Mouse (Mus musculus): Measurements from ENCODE around the gene Cobll1. TPM values are rescaled to one million over a fixed set of nuclear protein-coding genes. Genes with fewer than 3 reads are reported as not detected.
A peak's percentile ranks its signal among the peaks of the same experiment; 100 is the strongest.
"Not testable (repeated sequence)": the region's sequence is repeated elsewhere in the genome, so short reads cannot be mapped to it uniquely, and the experiment has no call there.

The Cobll1 gene
- polyA plus RNA-seq (2012; rRNA removed) = 8.3 and 10.1 TPM in 2 replicates

DNA sequence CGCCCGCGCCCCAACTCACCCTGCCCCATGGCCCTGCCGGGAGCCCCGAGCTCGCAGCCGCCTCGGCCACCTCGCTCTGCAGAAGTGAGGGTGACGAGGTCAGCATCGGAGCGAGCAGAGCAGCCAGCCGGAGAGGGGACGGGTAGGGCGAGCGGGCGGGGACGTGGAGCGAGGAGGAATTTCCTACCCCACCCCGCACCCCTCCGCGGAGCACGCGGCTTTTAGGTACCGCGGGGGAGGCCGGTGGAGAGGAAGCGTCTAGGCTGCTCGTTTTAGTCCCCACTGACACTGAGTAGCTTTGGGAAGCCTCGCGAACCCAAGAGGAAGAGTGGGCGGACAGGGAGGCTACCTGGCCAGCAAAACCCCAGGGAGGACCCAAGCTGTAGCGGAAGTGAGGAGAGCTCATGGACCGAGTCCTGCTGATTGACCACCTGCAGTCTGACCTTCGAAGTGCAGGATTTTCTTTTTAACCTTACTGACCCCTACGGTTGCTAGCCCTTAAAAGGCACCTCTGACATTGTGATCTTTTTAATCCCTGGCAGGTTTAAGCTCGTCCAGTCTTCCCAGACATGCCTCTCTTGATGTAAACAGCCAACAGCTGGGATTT is at the start of gene Cobll1:
TSS of gene Cobll1 (minus strand) at position 440 of the 607 bp plus-strand sequence.
- DNase-seq (ENCODE audit: extremely low spot score in 1 of 2, low spot score in 1 of 2) = no peak

DNA sequence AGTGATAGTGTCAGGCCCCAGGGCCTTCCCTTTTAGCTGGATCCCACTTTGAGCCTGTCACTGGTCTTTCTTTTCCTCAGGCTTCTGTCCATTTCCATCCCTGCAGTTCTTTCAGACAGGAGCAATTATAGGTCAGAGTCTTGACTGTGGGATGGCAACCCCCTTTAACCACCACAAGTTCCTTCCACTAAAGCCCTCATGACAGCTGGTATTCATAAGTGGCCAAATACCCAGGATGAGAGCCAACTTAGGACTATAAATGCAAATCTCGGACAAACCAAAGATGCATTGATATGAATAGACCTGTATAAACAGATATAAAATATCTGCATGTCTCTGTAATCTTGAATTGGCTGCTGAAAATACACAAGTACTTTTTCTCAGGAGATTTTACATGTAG is 49.5 kb upstream of the Cobll1 start:
- DNase-seq (ENCODE audit: extremely low spot score in 1 of 2, low spot score in 1 of 2) = no peak

DNA sequence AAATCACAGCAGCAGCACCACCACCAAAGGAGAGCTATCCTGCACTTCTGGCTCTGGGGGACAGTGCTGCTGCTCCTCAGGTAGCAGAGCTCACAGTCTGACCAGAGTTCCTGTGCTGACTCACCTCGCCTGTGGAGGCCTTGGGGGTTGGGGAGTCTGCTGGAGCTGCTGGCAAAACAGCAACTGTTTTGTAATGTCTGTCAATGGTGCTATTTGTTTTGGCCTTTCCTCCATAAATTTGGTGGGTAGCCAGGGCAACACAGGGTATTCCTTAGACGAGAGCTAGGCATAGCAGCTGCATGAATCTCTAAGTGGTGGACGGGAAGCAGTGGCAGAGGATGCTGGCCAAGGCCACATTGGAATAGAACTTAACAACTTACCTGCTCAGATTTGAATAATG is 46.2 kb upstream of the Cobll1 start:
- peak in 1 of 2 experiments; percentile 22 for DNase-seq (ENCODE audit: extremely low spot score in 1 of 2, low spot score in 1 of 2)

DNA sequence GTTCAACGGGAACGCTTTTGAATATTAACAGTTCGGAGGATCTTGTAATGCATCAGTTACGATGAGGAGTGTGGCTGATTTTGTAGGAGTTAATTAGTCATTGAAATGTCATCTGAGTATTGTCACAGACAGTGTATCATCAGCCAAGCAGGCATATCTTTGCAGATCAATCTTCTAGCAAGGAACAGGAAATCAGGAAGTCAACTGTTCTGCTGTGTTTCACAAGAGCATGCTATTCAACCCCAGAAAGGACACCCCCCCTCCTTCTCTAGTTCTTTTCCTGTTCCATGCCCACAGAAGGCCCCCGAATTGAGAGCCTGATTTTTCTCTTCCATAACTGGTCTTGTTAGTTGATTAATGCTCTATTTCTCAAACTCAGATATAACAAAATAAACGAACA is 43.8 kb upstream of the Cobll1 start:
- DNase-seq (ENCODE audit: extremely low spot score in 1 of 2, low spot score in 1 of 2) = no peak

DNA sequence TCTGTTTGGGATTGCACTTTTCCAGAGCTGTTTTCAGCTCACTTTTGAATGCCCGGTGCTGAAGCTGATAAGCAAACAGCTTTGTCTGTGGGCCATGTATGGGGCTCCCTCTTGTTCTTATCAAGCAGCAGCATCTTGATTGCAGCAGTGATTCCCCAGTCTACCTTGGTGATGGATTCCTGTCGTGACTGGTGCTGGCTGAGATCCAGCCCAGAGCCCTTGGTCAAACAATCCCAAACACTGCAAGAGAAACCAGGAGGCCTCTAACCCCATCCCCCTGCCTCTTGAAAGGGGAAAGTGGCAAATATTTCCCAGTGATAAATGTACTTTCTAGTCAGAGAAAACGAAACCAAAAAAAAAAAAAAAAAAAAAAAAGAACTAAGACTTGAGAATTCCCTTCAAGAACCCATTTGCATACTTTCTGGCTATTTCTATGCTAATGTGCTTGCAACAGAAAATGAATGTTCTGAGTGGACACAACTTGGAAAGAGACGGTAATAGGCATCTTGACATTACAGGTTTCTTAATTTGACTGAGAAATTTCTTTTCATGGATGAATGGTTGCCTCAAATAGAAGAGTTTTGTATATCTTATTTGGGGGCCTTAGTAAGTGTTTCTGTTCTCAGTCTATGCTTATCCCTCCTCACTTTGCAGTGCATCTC is 40.0 kb upstream of the Cobll1 start:
- DNase-seq (ENCODE audit: extremely low spot score in 1 of 2, low spot score in 1 of 2) = no peak

DNA sequence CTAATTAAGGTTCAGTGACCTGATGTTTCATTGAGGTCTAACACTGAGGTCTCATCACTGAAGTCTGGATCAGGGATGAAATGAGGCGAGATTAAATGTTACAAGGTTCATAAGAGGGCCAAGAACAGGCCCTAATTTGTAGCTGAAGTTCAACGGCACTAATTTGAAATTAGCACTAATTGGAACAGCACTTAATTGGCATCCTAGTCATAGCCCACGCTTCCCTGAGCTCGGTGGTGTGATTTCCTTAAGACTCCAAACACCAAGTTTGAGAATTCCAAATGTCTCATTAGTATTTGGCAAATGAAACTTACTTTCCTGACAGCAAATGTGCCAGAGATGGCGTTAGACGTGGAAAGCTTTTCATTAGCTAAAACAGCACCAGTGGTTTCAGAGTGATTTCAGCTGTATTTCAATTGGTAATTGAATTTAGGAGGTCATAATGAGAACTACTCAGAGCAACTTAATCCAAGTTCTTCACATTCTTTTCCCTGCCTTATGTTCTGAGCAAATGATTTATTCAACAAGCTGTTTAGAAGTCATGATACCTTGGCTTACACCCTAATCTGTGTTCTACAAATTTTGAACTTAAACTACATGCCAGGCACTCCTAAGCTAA is 36.3 kb upstream of the Cobll1 start:
- peak; percentile 5 to 16 for DNase-seq (ENCODE audit: extremely low spot score in 1 of 2, low spot score in 1 of 2)

DNA sequence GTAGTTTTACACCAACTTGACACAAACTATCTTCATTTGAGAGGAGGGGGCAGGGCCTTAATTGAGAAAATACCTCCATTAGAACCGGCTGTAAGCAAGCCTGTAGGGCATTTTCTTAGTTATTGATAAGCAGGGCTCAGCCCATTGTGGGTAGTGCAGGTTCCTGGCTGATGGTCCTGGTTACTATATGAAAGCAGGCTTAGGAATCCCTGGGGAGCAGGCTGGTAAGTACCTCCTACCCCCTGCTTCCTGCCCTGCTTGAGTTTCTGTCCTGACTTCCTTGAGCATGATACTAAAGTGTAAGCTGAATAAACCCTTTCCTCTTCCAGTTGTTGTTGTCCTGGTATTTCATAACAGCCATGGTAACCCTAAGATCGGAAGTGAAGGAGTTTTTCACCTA is 34.7 kb upstream of the Cobll1 start:
- DNase-seq (ENCODE audit: extremely low spot score in 1 of 2, low spot score in 1 of 2) = no peak

DNA sequence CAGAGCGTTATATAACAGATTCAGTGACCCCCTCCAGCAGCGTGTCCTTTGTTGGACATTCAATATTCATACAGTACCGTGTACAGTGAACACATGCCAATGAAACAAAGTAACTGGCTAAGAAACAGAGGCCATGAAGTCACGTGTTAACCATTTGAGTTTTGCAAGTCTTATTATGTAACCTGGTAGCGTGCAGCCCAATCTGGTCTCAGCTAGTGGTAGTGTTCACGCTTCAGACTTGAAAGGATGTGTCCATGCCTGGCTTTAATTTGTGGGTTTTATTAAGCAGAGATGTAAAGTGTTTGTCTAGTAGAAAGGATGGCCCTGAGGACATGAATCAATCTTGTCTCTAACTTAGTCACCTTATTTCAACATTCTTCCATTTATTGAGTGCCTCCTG is 29.5 kb upstream of the Cobll1 start:
- no peak for DNase-seq (ENCODE audit: extremely low spot score in 1 of 2, low spot score in 1 of 2)

DNA sequence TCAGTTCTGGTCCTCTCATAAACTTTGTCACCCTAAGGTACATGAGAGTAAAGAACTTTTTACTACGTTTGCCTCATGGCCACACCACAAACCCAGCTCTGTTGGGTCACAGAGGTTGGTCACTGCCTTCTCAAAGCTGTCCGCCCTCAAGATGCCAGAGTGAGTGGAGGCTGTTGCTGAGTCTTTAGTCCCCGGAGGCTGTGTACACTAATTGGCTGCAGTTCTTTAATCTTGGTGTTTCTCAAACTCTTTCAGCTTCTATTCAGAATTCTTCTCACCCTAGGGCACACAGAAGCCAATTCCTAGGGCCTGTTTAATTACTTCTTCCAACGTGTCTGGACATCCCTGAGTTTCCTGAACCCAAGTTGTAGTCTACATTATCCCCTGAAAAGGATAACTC is 28.6 kb upstream of the Cobll1 start:
- DNase-seq (ENCODE audit: extremely low spot score in 1 of 2, low spot score in 1 of 2) = no peak

DNA sequence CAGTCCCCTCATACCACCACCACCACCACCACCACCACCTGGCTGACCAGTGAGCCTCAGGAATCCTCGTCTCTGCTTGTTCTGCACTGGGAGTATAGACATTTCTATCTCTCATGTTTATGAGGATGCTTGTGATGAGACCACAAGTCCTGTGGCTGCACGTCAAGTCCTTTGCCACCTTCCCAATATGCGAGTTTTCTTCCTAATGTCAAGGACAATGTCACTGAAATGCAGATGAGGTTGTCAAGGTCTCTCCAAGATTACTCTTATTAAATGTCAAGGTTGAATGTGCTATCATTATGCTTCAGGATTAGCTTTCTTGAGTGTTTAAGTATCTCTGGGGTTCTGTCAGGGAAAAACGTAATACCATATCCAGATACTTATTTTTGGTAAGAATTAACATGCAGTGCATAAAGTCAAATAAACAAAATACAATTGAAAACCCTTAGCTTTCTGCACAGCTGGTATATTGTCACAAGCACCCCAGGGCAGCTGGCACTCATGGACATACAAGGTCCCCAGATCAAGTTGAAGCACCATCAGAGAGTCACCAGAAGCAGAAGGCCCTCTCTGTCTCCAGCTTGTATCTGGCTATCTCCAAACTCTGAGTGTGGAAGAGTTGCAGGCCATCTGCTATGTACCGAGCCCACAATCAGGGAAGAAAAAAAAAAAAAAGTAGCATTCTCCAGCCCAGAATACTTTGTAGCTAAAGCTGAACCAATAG is 27.5 kb upstream of the Cobll1 start:
- DNase-seq (ENCODE audit: extremely low spot score in 1 of 2, low spot score in 1 of 2) = no peak

DNA sequence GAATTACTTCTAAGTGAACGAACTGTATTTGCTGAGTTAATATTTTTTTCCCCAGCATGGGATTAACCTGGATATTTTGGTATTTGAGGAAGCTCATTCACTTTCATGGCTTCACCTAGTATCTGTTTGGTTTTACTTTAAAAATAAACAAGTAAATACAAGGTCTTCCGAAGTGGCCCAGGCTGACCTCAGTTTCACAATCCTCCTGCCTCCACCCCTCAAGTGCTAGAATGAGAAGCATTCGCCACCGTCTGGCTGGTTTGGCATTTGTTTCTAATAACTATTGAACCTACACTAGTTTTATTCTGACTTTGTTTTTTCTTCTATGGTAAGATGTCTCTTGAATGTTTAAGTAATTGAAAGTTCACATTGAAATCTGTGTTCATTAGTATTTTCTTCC is 23.0 kb upstream of the Cobll1 start:
- no peak for DNase-seq (ENCODE audit: extremely low spot score in 1 of 2, low spot score in 1 of 2)

DNA sequence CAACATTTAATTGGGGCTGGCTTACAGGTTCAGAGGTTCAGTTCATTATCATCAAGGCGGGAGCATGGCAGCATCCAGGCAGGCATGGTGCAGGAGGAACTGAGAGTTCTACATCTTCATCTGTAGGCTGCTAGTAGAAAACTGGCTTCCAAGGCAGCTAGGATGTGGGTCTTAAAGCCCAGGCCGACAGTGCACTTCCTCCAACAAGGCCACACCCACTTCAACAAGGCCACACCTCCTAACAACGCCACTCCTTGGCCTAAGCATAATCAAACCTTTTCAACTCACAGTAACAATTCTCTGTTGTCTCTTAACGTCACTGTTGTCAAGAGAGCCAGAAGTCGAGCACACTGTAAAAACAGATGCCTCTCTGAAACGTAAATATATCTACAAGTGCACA is 21.6 kb upstream of the Cobll1 start:
- DNase-seq (ENCODE audit: extremely low spot score in 1 of 2, low spot score in 1 of 2) = not testable (repeated sequence)

DNA sequence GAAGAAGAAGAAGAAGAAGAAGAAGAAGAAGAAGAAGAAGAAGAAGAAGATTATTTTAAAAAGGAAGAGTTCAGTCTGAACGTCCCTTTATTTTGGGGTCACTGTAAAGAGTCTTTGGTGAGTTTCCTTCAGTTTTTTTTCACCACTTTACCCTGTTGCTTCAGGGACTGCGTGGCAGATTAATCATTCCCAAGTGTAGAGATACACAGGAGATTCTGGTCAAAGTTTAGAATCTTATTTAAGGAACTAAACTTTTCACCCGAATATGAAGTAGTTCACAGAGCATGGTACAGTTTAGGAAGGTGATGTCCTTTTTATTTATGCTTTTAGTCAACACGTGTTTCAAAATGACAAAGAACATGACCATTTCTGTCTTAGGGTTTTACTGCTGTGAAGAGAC is 21.2 kb upstream of the Cobll1 start:
- DNase-seq (ENCODE audit: extremely low spot score in 1 of 2, low spot score in 1 of 2) = no peak

DNA sequence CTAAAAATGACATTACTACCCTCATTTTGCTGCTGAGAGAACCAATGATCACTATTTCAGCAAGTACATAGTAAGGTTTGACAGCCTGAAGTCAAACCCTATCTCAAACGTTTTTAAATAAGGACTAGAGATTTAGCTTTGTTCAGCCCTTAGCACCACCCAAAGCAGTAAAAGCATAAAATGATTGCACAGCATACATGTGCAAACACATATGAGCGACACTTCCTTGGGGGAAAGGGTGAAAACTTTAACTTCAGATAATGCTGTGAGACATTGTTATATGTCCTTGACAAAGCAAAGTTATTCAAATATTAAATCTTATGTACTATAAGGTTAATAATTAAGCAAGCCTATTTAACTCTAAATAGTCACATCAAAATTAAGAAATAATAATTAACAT is 18.2 kb upstream of the Cobll1 start:
- DNase-seq (ENCODE audit: extremely low spot score in 1 of 2, low spot score in 1 of 2) = no peak

DNA sequence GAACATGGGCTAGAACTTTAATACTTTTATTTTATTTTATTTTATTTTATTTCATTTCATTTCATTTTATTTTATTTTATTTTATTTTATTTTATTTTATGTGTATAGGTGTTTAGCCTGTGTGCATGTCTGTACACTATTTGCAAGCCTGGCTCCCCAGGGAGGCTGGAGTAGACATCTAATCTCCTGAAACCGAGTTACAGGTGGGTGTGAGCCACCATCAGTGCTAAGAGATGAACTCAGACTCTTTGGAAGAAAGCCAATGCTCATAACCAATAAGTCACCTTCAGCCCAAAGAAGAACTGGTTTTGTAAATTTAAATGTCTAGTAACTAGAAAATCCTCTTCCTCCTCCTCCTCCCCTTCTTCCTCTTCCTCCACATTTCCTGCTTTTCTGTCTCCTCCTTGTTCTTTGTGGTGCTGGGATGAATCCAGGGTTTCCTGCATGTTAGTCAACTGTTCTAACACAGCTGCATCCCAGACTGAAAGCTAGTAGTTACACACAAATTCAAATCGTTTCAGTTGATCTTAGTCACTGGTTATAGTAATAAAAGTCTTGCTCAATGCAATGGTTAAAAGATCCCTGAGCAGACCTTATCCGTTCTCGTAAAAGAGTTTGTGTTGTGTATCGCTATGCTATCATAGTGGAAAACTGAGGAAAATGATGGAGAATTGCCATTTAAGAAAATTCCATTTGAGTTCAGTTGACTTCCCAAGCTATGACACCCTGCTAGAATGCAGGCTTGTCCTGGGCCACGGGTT is 17.5 kb upstream of the Cobll1 start:
- no peak for DNase-seq (ENCODE audit: extremely low spot score in 1 of 2, low spot score in 1 of 2)

DNA sequence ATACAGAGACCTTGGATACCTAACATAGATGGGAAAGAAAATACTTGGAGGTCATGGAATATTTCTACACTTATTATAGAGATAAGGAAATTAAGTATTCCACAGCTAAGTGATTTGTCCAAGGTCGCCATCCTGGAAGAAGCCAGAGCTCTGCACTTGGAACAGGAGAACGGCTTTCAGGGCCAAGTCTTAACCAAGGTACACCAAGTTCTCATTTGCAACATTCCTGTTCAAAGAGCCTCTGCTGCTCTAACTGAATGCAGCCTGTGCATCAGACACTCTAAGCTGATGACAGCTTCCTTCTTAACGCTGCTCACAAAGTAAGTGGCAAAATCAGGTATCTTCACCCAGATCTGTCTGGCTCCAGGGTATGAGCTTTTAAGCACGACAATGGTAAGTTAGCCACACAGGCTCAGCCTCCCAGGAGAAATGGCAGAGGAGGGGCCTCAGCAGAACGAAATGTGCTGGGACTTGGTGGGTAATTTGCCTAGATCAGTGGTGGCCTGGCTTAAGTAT is 11.4 kb upstream of the Cobll1 start:
- DNase-seq (ENCODE audit: extremely low spot score in 1 of 2, low spot score in 1 of 2) = no peak

DNA sequence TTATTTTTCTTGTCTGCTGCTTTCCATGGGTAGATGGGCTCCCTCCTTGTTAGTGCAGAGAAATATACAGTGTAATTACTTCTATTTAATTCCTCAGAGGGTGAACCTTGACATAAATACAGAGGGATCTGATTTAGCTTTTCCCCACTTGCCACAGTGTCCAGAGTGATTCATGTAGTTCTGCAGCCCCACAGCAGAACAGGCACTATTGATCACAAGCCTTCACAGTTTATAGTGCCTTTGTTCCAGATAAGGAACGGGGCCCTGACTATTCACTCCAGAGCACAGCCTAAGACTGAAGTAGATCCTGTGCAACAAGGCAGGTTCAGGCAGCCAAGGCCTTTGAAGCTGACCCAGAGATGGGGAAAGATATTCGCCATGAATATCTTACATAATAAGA is 10.4 kb upstream of the Cobll1 start:
- no peak for DNase-seq (ENCODE audit: extremely low spot score in 1 of 2, low spot score in 1 of 2)

DNA sequence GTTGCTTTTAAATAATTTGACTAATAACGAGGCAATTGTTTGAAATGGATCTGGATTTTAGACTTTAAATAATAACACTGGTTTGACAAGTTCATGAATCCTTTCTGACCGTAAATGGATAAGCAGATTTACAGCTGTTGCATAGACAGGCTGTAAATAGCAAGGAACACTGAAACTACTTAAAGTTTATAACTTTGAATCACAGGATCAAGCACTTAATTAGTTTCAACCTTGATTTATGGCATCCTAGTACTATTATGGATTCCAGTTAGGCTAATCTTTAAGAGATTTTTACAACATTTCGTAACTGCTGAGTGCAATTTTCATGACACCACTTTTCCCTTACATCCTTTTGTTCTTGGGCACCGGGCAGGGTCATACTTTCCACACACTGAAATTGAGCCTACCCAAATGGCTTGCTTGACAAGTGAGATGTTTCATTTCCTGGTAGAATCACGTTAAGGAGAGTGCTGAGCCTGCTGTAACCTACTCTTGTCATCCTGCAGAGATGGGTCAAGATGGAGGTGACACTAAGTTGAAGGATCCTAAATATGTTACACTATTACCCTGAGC is 1.1 kb upstream of the Cobll1 start:
- no peak for DNase-seq (ENCODE audit: extremely low spot score in 1 of 2, low spot score in 1 of 2)

DNA sequence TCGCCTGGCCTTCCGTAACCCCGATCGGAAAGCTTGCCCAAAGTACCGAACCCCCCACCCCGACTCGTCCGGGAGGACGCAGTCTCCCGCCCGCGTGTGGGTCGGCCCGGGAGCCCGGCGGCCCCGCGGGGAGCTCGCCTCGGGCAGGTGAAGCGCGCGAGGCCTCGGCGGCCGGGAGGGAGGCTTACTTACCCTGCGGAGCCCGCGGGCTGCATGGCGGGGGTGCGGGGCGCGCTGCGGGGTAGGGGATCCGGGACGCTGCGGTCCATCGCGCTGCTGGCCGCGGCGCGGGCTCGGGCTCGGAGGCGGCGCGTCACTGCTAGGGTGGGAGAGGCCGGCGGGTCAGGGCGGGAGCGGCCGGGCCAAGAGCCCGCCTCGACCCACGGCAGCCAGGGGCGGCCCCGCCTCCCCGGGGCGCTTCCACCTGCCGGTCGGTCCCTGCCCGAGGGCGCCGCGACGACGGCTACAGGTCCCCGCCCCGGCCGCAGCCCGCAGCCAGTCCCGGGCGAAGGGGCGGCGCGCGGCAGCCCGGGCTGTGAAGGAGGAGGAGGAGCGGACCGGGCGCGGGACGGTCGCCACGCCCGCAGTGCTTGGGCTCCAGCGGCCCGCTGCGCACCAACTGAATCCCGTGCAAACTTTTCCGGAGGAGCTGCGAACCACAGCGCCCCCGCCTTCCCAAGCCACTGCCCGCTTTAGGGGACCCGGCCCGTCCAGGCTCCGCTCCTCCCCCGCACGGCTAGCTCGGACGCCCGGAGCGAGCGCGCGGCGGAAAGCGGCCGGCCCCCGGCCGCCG is 836 bp downstream of the Cobll1 start:
- peak in 1 of 2 experiments; percentile 34 for DNase-seq (ENCODE audit: extremely low spot score in 1 of 2, low spot score in 1 of 2)

Data from frontal cortex, adult 2 months (tissue).